Mouse (Mus musculus) liver, embryonic 14.5 days (tissue): ENCODE measurements around the gene Hoxb3. TPM values are rescaled to one million over a fixed set of nuclear protein-coding genes. Genes with fewer than 3 reads are reported as not detected.

Experiments
- ATAC-seq: fragments of 200-750 bp; cut with Nextera tagmentation; 2 replicates; pipeline ENCODE4 v1.8.0; 2017; ENCODE audit warnings: moderate number of reproducible peaks, mild to moderate bottlenecking, moderate library complexity; ENCODE audit not compliant: insufficient read depth
- DNase-seq, 3 experiments: peaks; one replicate each; pipeline ENCODE4 v3.0.0-alpha.2; 2012 to 2013; ENCODE audit warnings: low read depth in 3 of 3, low spot score in 3 of 3
- H3K27ac ChIP-seq: fragments of 300-500 bp; sonication (generic); 2 replicates; pipeline ENCODE4 v1.5.1; 2014; ENCODE audit warnings: moderate library complexity, mild to moderate bottlenecking, control low read depth, inconsistent platforms
- H3K27me3 ChIP-seq: fragments of 300-500 bp; sonication (generic); 2 replicates; pipeline ENCODE4 v1.6.1; 2014; ENCODE audit warnings: mild to moderate bottlenecking, low read length, moderate library complexity; ENCODE audit not compliant: control insufficient read depth, insufficient read depth
- H3K36me3 ChIP-seq: fragments of 300-500 bp; sonication (generic); replicated peaks from 2 replicates; pipeline ENCODE4 v1.6.1; 2014; ENCODE audit warnings: low read depth; ENCODE audit not compliant: control insufficient read depth, insufficient read depth
- H3K4me1 ChIP-seq, 2 experiments: fragments of 200-500 bp in 1 of 2; fragments of 300-500 bp in 1 of 2; sonication (generic) in 1 of 2; replicated peaks; 2 replicates each; pipeline ENCODE4 v1.6.1; 2012 to 2014; ENCODE audit warnings: antibody characterized with exemption in 1 of 2, inconsistent platforms in 1 of 2, low read length in 1 of 2; ENCODE audit not compliant: control insufficient read depth in 2 of 2, insufficient read depth in 2 of 2
- H3K4me2 ChIP-seq: fragments of 300-500 bp; sonication (generic); 2 replicates; pipeline ENCODE4 v1.6.1; 2014; ENCODE audit warnings: low read depth, mild to moderate bottlenecking, control low read depth, moderate library complexity
- H3K4me3 ChIP-seq, 2 experiments: fragments of 200-500 bp in 1 of 2; fragments of 300-500 bp in 1 of 2; sonication (generic) in 1 of 2; 2 replicates each; pipeline ENCODE4 v1.5.1; 2012 to 2014; ENCODE audit warnings: low read depth in 2 of 2, low read length in 2 of 2, mild to moderate bottlenecking in 2 of 2, control low read depth in 1 of 2, inconsistent platforms in 1 of 2, moderate library complexity in 1 of 2; ENCODE audit not compliant: insufficient read depth in 1 of 2
- H3K9ac ChIP-seq: fragments of 300-500 bp; sonication (generic); replicated peaks from 2 replicates; pipeline ENCODE4 v1.6.1; 2014; ENCODE audit warnings: mild to moderate bottlenecking, control low read depth, moderate library complexity
- H3K9me3 ChIP-seq: fragments of 300-500 bp; sonication (generic); 2 replicates; pipeline ENCODE4 v1.6.1; 2016; ENCODE audit warnings: low read length, mixed read lengths; ENCODE audit not compliant: control insufficient read depth
- CTCF ChIP-seq: IDR thresholded peaks from 2 replicates; pipeline ENCODE4 v1.5.1; 2016; ENCODE audit warnings: antibody characterized with exemption, low read depth, control low read depth
- EP300 ChIP-seq: IDR thresholded peaks from 2 replicates; pipeline ENCODE4 v1.6.1; 2016; ENCODE audit warnings: antibody characterized with exemption, low read depth
- WGBS: fragments of 180-500 bp; shearing (Covaris S2); extraction: QIAGEN DNeasy Blood & Tissue Kit; methylation state at CpG from one replicate; pipeline ENCODE4 v1.1.7; 2014; ENCODE audit not compliant: insufficient replicate concordance; 5-methylcytosine and 5-hydroxymethylcytosine counted together
- polyA plus RNA-seq, 2 experiments: library from polyadenylated mRNA; depleted of rRNA in 1 of 2; stranded (reverse) in 1 of 2; unstranded in 1 of 2; fragments of >200 nt; fragmentation: Nextera tagmentation in 1 of 2; extraction: Ambion mirVana in 1 of 2; gene quantifications; 2 replicates each; pipeline versions ENCODE4 v1.2.1 to v1.2.3; 2012 to 2014

Hoxb3 gene
- polyA plus RNA-seq, 2 experiments = 0.38 TPM; not detected in 1

GRCm38 (mm10) chr11:96342576-96342930, 19.4 kb downstream of the Hoxb3 start:
- Histone ChIP-seq H3K4me3 (no peak overlapping the region), H3K4me1 (no peaks in the 10 kb centered on the region), H3K36me3 (no peaks in the 10 kb centered on the region), H3K9ac (no peak overlapping the region), H3K27me3 (peaks cover 93% of the 10 kb centered on the region), H3K9me3 (no peaks in the 10 kb centered on the region), H3K4me2 (no peak overlapping the region), H3K27ac (no peak overlapping the region)
- ATAC-seq (no peak), DNase-seq (no peak)
- 9% methylated on average over 4 of the region's 4 CpGs for WGBS
- no peak for TF ChIP-seq EP300
- TF ChIP-seq CTCF = no peak

GRCm38 (mm10) chr11:96343206-96343745, 20.1 kb downstream of the Hoxb3 start:
- no peak for TF ChIP-seq CTCF
- no peak for TF ChIP-seq EP300
- ATAC-seq (no peak), DNase-seq (no peak)
- H3K4me3 ChIP-seq = no peak overlapping the region
- no peak overlapping the region for H3K4me2 ChIP-seq
- no peaks in the 10 kb centered on the region for H3K36me3 ChIP-seq
- H3K27me3 ChIP-seq = peaks cover 88% of the 10 kb centered on the region
- no peaks in the 10 kb centered on the region for H3K9me3 ChIP-seq
- no peak overlapping the region for H3K27ac ChIP-seq
- H3K4me1 ChIP-seq = no peaks in the 10 kb centered on the region
- H3K9ac ChIP-seq = no peak overlapping the region
- WGBS = 42% methylated on average over 2 of the region's 2 CpGs

- WGBS = 36% methylated on average over 40 of the region's 40 CpGs
- H3K4me3 ChIP-seq = no peak overlapping the region
- no peak for TF ChIP-seq CTCF
- TF ChIP-seq EP300 = no peak
- no peak overlapping the region for H3K27ac ChIP-seq
- no peaks in the 10 kb centered on the region for H3K9me3 ChIP-seq
- 0 out of 4 replicates have a peak, but pooled peaks cover 0 to 3% of the 10 kb centered on the region in 2 experiments for H3K4me1 ChIP-seq
- ATAC-seq (no peak), DNase-seq (no peak)
- no peak overlapping the region for H3K9ac ChIP-seq
- no peak overlapping the region for H3K4me2 ChIP-seq
- peaks cover 92% of the 10 kb centered on the region for H3K27me3 ChIP-seq
- H3K36me3 ChIP-seq = no peaks in the 10 kb centered on the region
Observed at GRCm38 (mm10) chr11:96344061-96344877, 21.1 kb downstream of the Hoxb3 start.

- WGBS = 50% methylated on average over 6 of the region's 6 CpGs
- Histone ChIP-seq H3K4me2 (no peak overlapping the region), H3K27me3 (peaks cover 92% of the 10 kb centered on the region)
Observed at GRCm38 (mm10) chr11:96344878-96345159, 21.7 kb downstream of the Hoxb3 start.

GRCm38 (mm10) chr11:96345220-96345892, 22.2 kb downstream of the Hoxb3 start:
- H3K9ac ChIP-seq = no peak overlapping the region
- H3K27me3 ChIP-seq = peaks cover 91% of the 10 kb centered on the region
- peak overlapping the region; percentile 6; the same call in 1 of the 2 replicates for H3K4me2 ChIP-seq
- DNase-seq (no peak), ATAC-seq (no peak)
- 0 out of 4 replicates have a peak, but pooled peaks cover 0 to 3% of the 10 kb centered on the region in 2 experiments for H3K4me1 ChIP-seq
- H3K9me3 ChIP-seq = no peaks in the 10 kb centered on the region
- no peaks in the 10 kb centered on the region for H3K36me3 ChIP-seq
- no peak overlapping the region for H3K27ac ChIP-seq
- TF ChIP-seq CTCF (no peak), EP300 (no peak)
- 7% methylated on average over 48 of the region's 56 CpGs for WGBS
- no peak overlapping the region for H3K4me3 ChIP-seq

More at GRCm38 (mm10) chr11:96344878-96345159, 21.7 kb downstream of the Hoxb3 start:
- TF ChIP-seq CTCF (no peak), EP300 (no peak)
- Histone ChIP-seq H3K9ac (no peak overlapping the region), H3K4me1 (0 out of 4 replicates have a peak, but pooled peaks cover 0 to 3% of the 10 kb centered on the region in 2 experiments), H3K27ac (no peak overlapping the region), H3K4me3 (no peak overlapping the region), H3K36me3 (no peaks in the 10 kb centered on the region), H3K9me3 (no peaks in the 10 kb centered on the region)
- no peak for ATAC-seq
- DNase-seq = no peak
